Mouse (Mus musculus): ENCODE measurements around the gene Kptn.

The Kptn gene

GRCm38 (mm10) chr7:16160702-16161101, 41.0 kb downstream of the Kptn start:
- DNase-seq (ENCODE audit: low spot score in 2 of 2), result no peak

GRCm38 (mm10) chr7:16161302-16161701, 41.6 kb downstream of the Kptn start:
- DNase-seq (ENCODE audit: low spot score in 2 of 2), result no peak

GRCm38 (mm10) chr7:16162036-16162435, 42.3 kb downstream of the Kptn start:
- DNase-seq (ENCODE audit: low spot score in 2 of 2), result no peak

GRCm38 (mm10) chr7:16172141-16172581, 52.5 kb downstream of the Kptn start:
- no peak for DNase-seq (ENCODE audit: low spot score in 2 of 2)

GRCm38 (mm10) chr7:16172586-16173140, 53.0 kb downstream of the Kptn start:
- DNase-seq (ENCODE audit: low spot score in 2 of 2), result no peak

GRCm38 (mm10) chr7:16173146-16173545, 53.5 kb downstream of the Kptn start:
- no peak for DNase-seq (ENCODE audit: low spot score in 2 of 2)

- DNase-seq (ENCODE audit: low spot score in 2 of 2), result peak in 1 of 2 experiments; percentile 46
These were observed 55.2 kb downstream of the Kptn start, which contains the start of gene Meis3 for GRCm38 (mm10) chr7:16174597-16175541. Meis3 (plus strand) TSS chr7:16175090.

GRCm38 (mm10) chr7:16175542-16175931, 55.8 kb downstream of the Kptn start:
- no peak for DNase-seq (ENCODE audit: low spot score in 2 of 2)

All from urinary bladder, postnatal 4 days (tissue).